Mouse (Mus musculus): ENCODE data around the gene Ascc2. TPM values are rescaled to one million over a fixed set of nuclear protein-coding genes. Genes with fewer than 3 reads are reported as not detected.

Ascc2 gene
- polyA plus RNA-seq, 1 experiment from 2014 or later = 32.2 TPM

GRCm38 (mm10) chr11:4611904-4612303, 25.6 kb upstream of the Ascc2 start:
- H3K27me3 ChIP-seq (ENCODE audit: low read depth, poor library complexity, severe bottlenecking) = no peaks in the 10 kb centered on the region
- H3K27ac ChIP-seq (replicated peaks) = no peak overlapping the region
- H3K4me3 ChIP-seq = no peak overlapping the region
- H3K4me1 ChIP-seq = no peaks in the 10 kb centered on the region
- DNase-seq (ENCODE audit: low spot score) = no peak
- no peaks in the 10 kb centered on the region for H3K9me3 ChIP-seq (replicated peaks)
- no peaks in the 10 kb centered on the region for H3K36me3 ChIP-seq
- 80% methylated on average over 2 of the region's 2 CpGs for WGBS

- Histone ChIP-seq H3K4me3 (no peak within 1 kb of the TSS), H3K27me3 (ENCODE audit: low read depth, poor library complexity, severe bottlenecking) (no peaks in the 10 kb centered on the region), H3K4me1 (no peaks in the 10 kb centered on the region), H3K36me3 (no peaks in the 10 kb centered on the region), H3K9me3 (replicated peaks) (no peaks in the 10 kb centered on the region), H3K27ac (replicated peaks) (no peak within 1 kb of the TSS)
- 87% methylated on average over 16 of the region's 16 CpGs for WGBS
- no peak for DNase-seq (ENCODE audit: low spot score)
These were observed 17.5 kb upstream of the Ascc2 start, which contains the start of gene Gm11032 for GRCm38 (mm10) chr11:4620017-4620485. TSS of gene Gm11032 (plus strand) at chr11:4620067.

- no peaks in the 10 kb centered on the region for H3K36me3 ChIP-seq
- H3K27me3 ChIP-seq (ENCODE audit: low read depth, poor library complexity, severe bottlenecking) = no peaks in the 10 kb centered on the region
- no peak overlapping the region for H3K27ac ChIP-seq (replicated peaks)
- H3K4me1 ChIP-seq = 0 out of 2 replicates have a peak, but pooled peaks cover under 1% of the 10 kb centered on the region
- no peak for DNase-seq (ENCODE audit: low spot score)
- H3K4me3 ChIP-seq = no peak overlapping the region
- 58% methylated on average over 13 of the region's 13 CpGs for WGBS
- H3K9me3 ChIP-seq (replicated peaks) = no peaks in the 10 kb centered on the region
These were observed 16.9 kb upstream of the Ascc2 start for GRCm38 (mm10) chr11:4620501-4621108.

GRCm38 (mm10) chr11:4621866-4622265, 15.7 kb upstream of the Ascc2 start:
- WGBS = 89% methylated on average over 4 of the region's 4 CpGs
- Histone ChIP-seq H3K27ac (replicated peaks) (no peak overlapping the region), H3K27me3 (ENCODE audit: low read depth, poor library complexity, severe bottlenecking) (no peaks in the 10 kb centered on the region), H3K36me3 (no peaks in the 10 kb centered on the region), H3K4me3 (no peak overlapping the region), H3K4me1 (peaks cover 7% of the 10 kb centered on the region), H3K9me3 (replicated peaks) (no peaks in the 10 kb centered on the region)
- DNase-seq (ENCODE audit: low spot score) = no peak

- 83% methylated on average over 7 of the region's 7 CpGs for WGBS
These were observed 15.0 kb upstream of the Ascc2 start for GRCm38 (mm10) chr11:4622442-4622986.

GRCm38 (mm10) chr11:4622997-4623396, 14.6 kb upstream of the Ascc2 start:
- peaks cover 7% of the 10 kb centered on the region for H3K4me1 ChIP-seq
- no peak overlapping the region for H3K27ac ChIP-seq (replicated peaks)

More at GRCm38 (mm10) chr11:4622442-4622986, 15.0 kb upstream of the Ascc2 start:
- H3K36me3 ChIP-seq = no peaks in the 10 kb centered on the region
- peaks cover 7% of the 10 kb centered on the region for H3K4me1 ChIP-seq
- no peak overlapping the region for H3K27ac ChIP-seq (replicated peaks)
- no peaks in the 10 kb centered on the region for H3K27me3 ChIP-seq (ENCODE audit: low read depth, poor library complexity, severe bottlenecking)
- no peaks in the 10 kb centered on the region for H3K9me3 ChIP-seq (replicated peaks)
- H3K4me3 ChIP-seq = no peak overlapping the region
- DNase-seq (ENCODE audit: low spot score) = no peak

GRCm38 (mm10) chr11:4625931-4626330, 11.6 kb upstream of the Ascc2 start:
- 76% methylated on average over 7 of the region's 7 CpGs for WGBS
- no peak for DNase-seq (ENCODE audit: low spot score)
- Histone ChIP-seq H3K9me3 (replicated peaks) (no peaks in the 10 kb centered on the region), H3K4me3 (no peak overlapping the region), H3K36me3 (no peaks in the 10 kb centered on the region), H3K27me3 (ENCODE audit: low read depth, poor library complexity, severe bottlenecking) (no peaks in the 10 kb centered on the region), H3K4me1 (peaks cover 24% of the 10 kb centered on the region), H3K27ac (replicated peaks) (no peak overlapping the region)

More at GRCm38 (mm10) chr11:4622997-4623396, 14.6 kb upstream of the Ascc2 start:
- Histone ChIP-seq H3K4me3 (no peak overlapping the region), H3K9me3 (replicated peaks) (no peaks in the 10 kb centered on the region), H3K27me3 (ENCODE audit: low read depth, poor library complexity, severe bottlenecking) (no peaks in the 10 kb centered on the region), H3K36me3 (no peaks in the 10 kb centered on the region)
- 56% methylated on average over 5 of the region's 5 CpGs for WGBS
- no peak for DNase-seq (ENCODE audit: low spot score)

- WGBS = 91% methylated on average over 7 of the region's 7 CpGs
- no peaks in the 10 kb centered on the region for H3K9me3 ChIP-seq (replicated peaks)
- H3K4me1 ChIP-seq = peaks cover 24% of the 10 kb centered on the region
- no peak overlapping the region for H3K27ac ChIP-seq (replicated peaks)
- no peaks in the 10 kb centered on the region for H3K36me3 ChIP-seq
- H3K27me3 ChIP-seq (ENCODE audit: low read depth, poor library complexity, severe bottlenecking) = no peaks in the 10 kb centered on the region
- no peak overlapping the region for H3K4me3 ChIP-seq
- DNase-seq (ENCODE audit: low spot score) = no peak
These were observed 9.9 kb upstream of the Ascc2 start for GRCm38 (mm10) chr11:4627636-4628035.

GRCm38 (mm10) chr11:4629861-4630280, 7.7 kb upstream of the Ascc2 start:
- WGBS = 31% methylated on average over 8 of the region's 8 CpGs
- Histone ChIP-seq H3K4me1 (peaks cover 24% of the 10 kb centered on the region), H3K4me3 (no peak overlapping the region), H3K27me3 (ENCODE audit: low read depth, poor library complexity, severe bottlenecking) (no peaks in the 10 kb centered on the region), H3K36me3 (no peaks in the 10 kb centered on the region), H3K9me3 (replicated peaks) (no peaks in the 10 kb centered on the region), H3K27ac (replicated peaks) (peak overlapping the region; percentile 61)
- DNase-seq (ENCODE audit: low spot score) = peak; percentile 39

GRCm38 (mm10) chr11:4633420-4633819, 4.1 kb upstream of the Ascc2 start:
- no peaks in the 10 kb centered on the region for H3K9me3 ChIP-seq (replicated peaks)
- H3K27me3 ChIP-seq (ENCODE audit: low read depth, poor library complexity, severe bottlenecking) = no peaks in the 10 kb centered on the region
- H3K4me1 ChIP-seq = peaks cover 32% of the 10 kb centered on the region
- H3K4me3 ChIP-seq = no peak overlapping the region
- H3K27ac ChIP-seq (replicated peaks) = no peak overlapping the region
- no peak for DNase-seq (ENCODE audit: low spot score)
- H3K36me3 ChIP-seq = no peaks in the 10 kb centered on the region
- 66% methylated on average over 2 of the region's 2 CpGs for WGBS

- 87% methylated on average over 5 of the region's 5 CpGs for WGBS
- no peak overlapping the region for H3K27ac ChIP-seq (replicated peaks)
- H3K9me3 ChIP-seq (replicated peaks) = no peaks in the 10 kb centered on the region
- peaks cover 37% of the 10 kb centered on the region for H3K4me1 ChIP-seq
- no peaks in the 10 kb centered on the region for H3K36me3 ChIP-seq
- no peak for DNase-seq (ENCODE audit: low spot score)
- no peak overlapping the region for H3K4me3 ChIP-seq
- H3K27me3 ChIP-seq (ENCODE audit: low read depth, poor library complexity, severe bottlenecking) = no peaks in the 10 kb centered on the region
These were observed 3.2 kb upstream of the Ascc2 start for GRCm38 (mm10) chr11:4634395-4634794.

GRCm38 (mm10) chr11:4636782-4637342, 685 bp upstream of the Ascc2 start:
- H3K27ac ChIP-seq (replicated peaks) = peak overlapping the region; percentile 86
- peaks cover 26% of the 10 kb centered on the region for H3K4me1 ChIP-seq
- no peaks in the 10 kb centered on the region for H3K27me3 ChIP-seq (ENCODE audit: low read depth, poor library complexity, severe bottlenecking)
- H3K4me3 ChIP-seq = peak overlapping the region; percentile 92
- no peak for DNase-seq (ENCODE audit: low spot score)
- H3K36me3 ChIP-seq = peaks cover 13% of the 10 kb centered on the region
- WGBS = 61% methylated on average over 5 of the region's 5 CpGs
- H3K9me3 ChIP-seq (replicated peaks) = no peaks in the 10 kb centered on the region

GRCm38 (mm10) chr11:4638261-4638660, 714 bp downstream of the Ascc2 start:
- DNase-seq (ENCODE audit: low spot score) = no peak
- Histone ChIP-seq H3K9me3 (replicated peaks) (no peaks in the 10 kb centered on the region), H3K4me1 (peaks cover 26% of the 10 kb centered on the region), H3K27ac (replicated peaks) (peak overlapping the region; percentile 86; the same call in 1 of the 2 replicates), H3K36me3 (peaks cover 20% of the 10 kb centered on the region), H3K27me3 (ENCODE audit: low read depth, poor library complexity, severe bottlenecking) (no peaks in the 10 kb centered on the region), H3K4me3 (peak overlapping the region; percentile 92)
- WGBS = 41% methylated on average over 7 of the region's 7 CpGs

All from midbrain, embryonic 10.5 days (tissue).